8 mouse cellular contexts compared by ENCODE assay signal in genomic region chr7:102246956-102247797, GRCm38 (mm10). TPM values are rescaled to one million over a fixed set of nuclear protein-coding genes. Genes with fewer than 3 reads are reported as not detected.
DNase-seq lines count a peak whose midpoint lies in the region; ATAC-seq and TF ChIP-seq lines count a peak whose summit lies in the region.

No protein-coding gene starts in this region.

- no peak overlapping the region for H3K4me3 ChIP-seq in midbrain, embryonic 15.5 days
- H3K4me3 ChIP-seq in midbrain, embryonic 14.5 days (replicated peaks; ENCODE audit: low read depth, low read length) = no peak overlapping the region
- peak overlapping the region; percentile 91 for H3K4me3 ChIP-seq in heart, embryonic 13.5 days
- H3K4me3 ChIP-seq in limb, embryonic 11.5 days (ENCODE audit: low read depth, low read length) = no peak overlapping the region
- H3K4me3 ChIP-seq in small intestine, adult 2 months (ENCODE audit: low read depth, low read length) = peak overlapping the region; percentile 17

- no peak for DNase-seq in midbrain, embryonic 14.5 days
- no peak for DNase-seq in limb, embryonic 11.5 days (ENCODE audit: low spot score)
- DNase-seq in right cerebral cortex, postnatal 36 days (ENCODE audit: low spot score in 2 of 2) = no peak
- DNase-seq in right cerebral cortex, postnatal 25 days = no peak
- no peak for DNase-seq in c-Kit-positive CD71-positive TER-119-positive erythroid progenitor cells, embryonic 14.5 days (ENCODE audit: low spot score)

- TF ChIP-seq POLR2A in small intestine, adult 2 months (IDR thresholded peaks at IDR 0.05; ENCODE audit: low read depth, low read length) = no peak

- H3K36me3 ChIP-seq in midbrain, embryonic 15.5 days (replicated peaks) = no peaks in the 10 kb centered on the region
- H3K36me3 ChIP-seq in midbrain, embryonic 14.5 days (ENCODE audit: control insufficient read depth, insufficient read depth, low read length) = no peaks in the 10 kb centered on the region
- H3K36me3 ChIP-seq in heart, embryonic 13.5 days = peaks cover 4% of the 10 kb centered on the region
- 0 out of 2 replicates have a peak, but pooled peaks cover 2% of the 10 kb centered on the region for H3K36me3 ChIP-seq in limb, embryonic 11.5 days (ENCODE audit: control insufficient read depth, insufficient read depth, low read length)
- peaks cover 4% of the 10 kb centered on the region; the same call in 1 of the 2 replicates for H3K36me3 ChIP-seq in small intestine, adult 2 months (ENCODE audit: control insufficient read depth, insufficient read depth, low read length)

- 0 out of 2 replicates have a peak overlapping the region, but pooled peaks have one; percentile 1 for H3K4me2 ChIP-seq in midbrain, embryonic 15.5 days
- no peak overlapping the region for H3K4me2 ChIP-seq in midbrain, embryonic 14.5 days (ENCODE audit: low read length)
- H3K4me2 ChIP-seq in heart, embryonic 13.5 days = peak overlapping the region; percentile 78
- peak overlapping the region; percentile 7; the same call in 1 of the 2 replicates for H3K4me2 ChIP-seq in limb, embryonic 11.5 days (ENCODE audit: low read depth, severe bottlenecking)

- 54% methylated on average over 12 of the region's 12 CpGs for WGBS in midbrain, embryonic 15.5 days
- WGBS in midbrain, embryonic 14.5 days = 57% methylated on average over 12 of the region's 12 CpGs
- 51% methylated on average over 12 of the region's 12 CpGs for WGBS in heart, embryonic 13.5 days
- WGBS in limb, embryonic 11.5 days = 50% methylated on average over 12 of the region's 12 CpGs
- 69% methylated on average over 12 of the region's 12 CpGs for WGBS in small intestine, adult 2 months

- H3K9ac ChIP-seq in midbrain, embryonic 15.5 days = no peak overlapping the region
- no peak overlapping the region for H3K9ac ChIP-seq in midbrain, embryonic 14.5 days (replicated peaks; ENCODE audit: low read length)
- peak overlapping the region; percentile 95 for H3K9ac ChIP-seq in heart, embryonic 13.5 days
- H3K9ac ChIP-seq in limb, embryonic 11.5 days (ENCODE audit: low read length) = no peak overlapping the region

- no peak overlapping the region for H3K27ac ChIP-seq in midbrain, embryonic 15.5 days
- H3K27ac ChIP-seq in midbrain, embryonic 14.5 days (replicated peaks; ENCODE audit: low read depth, low read length) = no peak overlapping the region
- 0 out of 2 replicates have a peak overlapping the region, but pooled peaks have one; percentile 44 for H3K27ac ChIP-seq in heart, embryonic 13.5 days (replicated peaks)
- no peak overlapping the region for H3K27ac ChIP-seq in limb, embryonic 11.5 days (replicated peaks; ENCODE audit: low read depth, low read length)
- H3K27ac ChIP-seq in small intestine, adult 2 months (ENCODE audit: insufficient read depth, low read depth, low read length) = peak overlapping the region; percentile 74

- no peak for TF ChIP-seq CTCF in small intestine, adult 2 months (IDR thresholded peaks at IDR 0.05; ENCODE audit: extremely low read depth, insufficient read length, insufficient replicate concordance, low read depth, low read length)

- no peak for ATAC-seq in midbrain, embryonic 15.5 days (replicated peaks)
- no peak for ATAC-seq in midbrain, embryonic 14.5 days (ENCODE audit: low FRiP score, low TSS enrichment)
- ATAC-seq in heart, embryonic 13.5 days (ENCODE audit: extremely low read depth, insufficient number of reproducible peaks, low FRiP score, low TSS enrichment) = no peak
- ATAC-seq in limb, embryonic 11.5 days (ENCODE audit: insufficient number of reproducible peaks, low FRiP score, low TSS enrichment, low read depth) = no peak

- H3K27me3 ChIP-seq in midbrain, embryonic 15.5 days (replicated peaks) = no peaks in the 10 kb centered on the region
- H3K27me3 ChIP-seq in midbrain, embryonic 14.5 days (ENCODE audit: control insufficient read depth, insufficient read depth, low read length) = no peaks in the 10 kb centered on the region
- no peaks in the 10 kb centered on the region for H3K27me3 ChIP-seq in heart, embryonic 13.5 days (replicated peaks)
- no peaks in the 10 kb centered on the region for H3K27me3 ChIP-seq in limb, embryonic 11.5 days (ENCODE audit: control insufficient read depth, insufficient read depth, low read length)
- no peaks in the 10 kb centered on the region for H3K27me3 ChIP-seq in small intestine, adult 2 months (ENCODE audit: control insufficient read depth, insufficient read depth, low read length)

- H3K9me3 ChIP-seq in midbrain, embryonic 15.5 days = no peaks in the 10 kb centered on the region
- no peaks in the 10 kb centered on the region for H3K9me3 ChIP-seq in midbrain, embryonic 14.5 days (ENCODE audit: control insufficient read depth, low read length)
- no peaks in the 10 kb centered on the region for H3K9me3 ChIP-seq in heart, embryonic 13.5 days
- no peaks in the 10 kb centered on the region for H3K9me3 ChIP-seq in limb, embryonic 11.5 days (ENCODE audit: control insufficient read depth, low read length)

- H3K4me1 ChIP-seq in midbrain, embryonic 15.5 days = peaks cover 21% of the 10 kb centered on the region
- H3K4me1 ChIP-seq in midbrain, embryonic 14.5 days (ENCODE audit: control insufficient read depth, insufficient read depth, low read length) = 0 out of 2 replicates have a peak, but pooled peaks cover 5% of the 10 kb centered on the region
- H3K4me1 ChIP-seq in heart, embryonic 13.5 days = peaks cover 79% of the 10 kb centered on the region
- peaks cover 30% of the 10 kb centered on the region for H3K4me1 ChIP-seq in limb, embryonic 11.5 days (ENCODE audit: control insufficient read depth, insufficient read depth, low read length)
- peaks cover 51% of the 10 kb centered on the region for H3K4me1 ChIP-seq in small intestine, adult 2 months (ENCODE audit: control insufficient read depth, insufficient read depth, insufficient read length, low read length)

RNA-seq across cellular contexts. Expression of gene Rhog, which starts 8.7 kb away (rescaled TPM):
- 15.1 and 16.1 TPM in 2 replicates for polyA plus RNA-seq in midbrain, embryonic 15.5 days (2015; fragmentation: Nextera tagmentation; extraction: Ambion mirVana)
- polyA plus RNA-seq in midbrain, embryonic 14.5 days (2014; fragmentation: Nextera tagmentation; extraction: Ambion mirVana) = 9.7 and 15.7 TPM in 2 replicates
- 43.8 and 46.5 TPM in 2 replicates for polyA plus RNA-seq in heart, embryonic 13.5 days (2015; fragmentation: Nextera tagmentation; extraction: Ambion mirVana)
- polyA plus RNA-seq in limb, embryonic 11.5 days (2014; fragmentation: Nextera tagmentation; extraction: Ambion mirVana) = 54.4 and 58.7 TPM in 2 replicates
- 74.5 and 165 TPM in 2 replicates for polyA plus RNA-seq in small intestine, adult 2 months (2012; rRNA removed)

RNA-seq across cellular contexts. Expression of gene Stim1, which starts 20.4 kb away (rescaled TPM):
- 12.6 and 13.1 TPM in 2 replicates for polyA plus RNA-seq in midbrain, embryonic 15.5 days (2015; fragmentation: Nextera tagmentation; extraction: Ambion mirVana)
- polyA plus RNA-seq in midbrain, embryonic 14.5 days (2014; fragmentation: Nextera tagmentation; extraction: Ambion mirVana) = 9.5 and 11.3 TPM in 2 replicates
- 11.7 and 13.0 TPM in 2 replicates for polyA plus RNA-seq in heart, embryonic 13.5 days (2015; fragmentation: Nextera tagmentation; extraction: Ambion mirVana)
- 14.2 and 15.8 TPM in 2 replicates for polyA plus RNA-seq in limb, embryonic 11.5 days (2014; fragmentation: Nextera tagmentation; extraction: Ambion mirVana)
- 20.7 and 21.6 TPM in 2 replicates for polyA plus RNA-seq in small intestine, adult 2 months (2012; rRNA removed)

RNA-seq across cellular contexts. Expression of gene Pgap2, which starts 37.2 kb away (rescaled TPM):
- 59.2 and 59.5 TPM in 2 replicates for polyA plus RNA-seq in midbrain, embryonic 15.5 days (2015; fragmentation: Nextera tagmentation; extraction: Ambion mirVana)
- 47.9 and 55.8 TPM in 2 replicates for polyA plus RNA-seq in midbrain, embryonic 14.5 days (2014; fragmentation: Nextera tagmentation; extraction: Ambion mirVana)
- 56.3 and 61.3 TPM in 2 replicates for polyA plus RNA-seq in heart, embryonic 13.5 days (2015; fragmentation: Nextera tagmentation; extraction: Ambion mirVana)
- 73.7 and 78.3 TPM in 2 replicates for polyA plus RNA-seq in limb, embryonic 11.5 days (2014; fragmentation: Nextera tagmentation; extraction: Ambion mirVana)
- 49.6 and 58.0 TPM in 2 replicates for polyA plus RNA-seq in small intestine, adult 2 months (2012; rRNA removed)

RNA-seq across cellular contexts. Expression of gene Nup98, which starts 37.2 kb away (rescaled TPM):
- 19.6 and 21.5 TPM in 2 replicates for polyA plus RNA-seq in midbrain, embryonic 15.5 days (2015; fragmentation: Nextera tagmentation; extraction: Ambion mirVana)
- 22.2 and 28.5 TPM in 2 replicates for polyA plus RNA-seq in midbrain, embryonic 14.5 days (2014; fragmentation: Nextera tagmentation; extraction: Ambion mirVana)
- 21.1 and 22.0 TPM in 2 replicates for polyA plus RNA-seq in heart, embryonic 13.5 days (2015; fragmentation: Nextera tagmentation; extraction: Ambion mirVana)
- polyA plus RNA-seq in limb, embryonic 11.5 days (2014; fragmentation: Nextera tagmentation; extraction: Ambion mirVana) = 53.7 and 55.2 TPM in 2 replicates
- polyA plus RNA-seq in small intestine, adult 2 months (2012; rRNA removed) = 5.2 and 12.2 TPM in 2 replicates

Comparison
In these comparisons a context has a peak if more than half of its experiments do, and no peak if none do; other contexts are left out.
1. H3K27ac ChIP-seq: peak in heart, embryonic 13.5 days (single experiment) and small intestine, adult 2 months (single experiment); none in midbrain, embryonic 15.5 days (single experiment), midbrain, embryonic 14.5 days (single experiment) and limb, embryonic 11.5 days (single experiment).
2. H3K4me3 ChIP-seq: peak in heart, embryonic 13.5 days (single experiment) and small intestine, adult 2 months (single experiment); none in midbrain, embryonic 15.5 days (single experiment), midbrain, embryonic 14.5 days (single experiment) and limb, embryonic 11.5 days (single experiment).